Mouse (Mus musculus) bone marrow, adult 2 months (tissue): Measurements from ENCODE around the gene Ccdc43. TPM values are rescaled to one million over a fixed set of nuclear protein-coding genes. Genes with fewer than 3 reads are reported as not detected.
"Not testable (repeated sequence)": the region's sequence is repeated elsewhere in the genome, so short reads cannot be mapped to it uniquely, and the experiment has no call there.

Source experiments
- H3K27ac ChIP-seq: fragments of 200-500 bp; 2 replicates; pipeline ENCODE4 v1.5.1; 2012; ENCODE audit warnings: low read depth, mild to moderate bottlenecking, control low read depth, inconsistent platforms, low read length; ENCODE audit not compliant: control insufficient read depth, poor library complexity, insufficient read depth
- H3K4me1 ChIP-seq: fragments of 200-500 bp; 2 replicates; pipeline ENCODE4 v1.6.1; 2011; ENCODE audit warnings: low read length; ENCODE audit not compliant: control insufficient read depth, insufficient read depth
- H3K4me3 ChIP-seq: fragments of 200-500 bp; replicated peaks from 2 replicates; pipeline ENCODE3; 2011; ENCODE audit warnings: mild to moderate bottlenecking, low read depth, low read length, control low read depth; ENCODE audit not compliant: control insufficient read depth
- CTCF ChIP-seq: fragments of 200-500 bp; IDR thresholded peaks from 2 replicates; pipeline ENCODE4 v1.5.1; 2011; ENCODE audit warnings: low read length, control low read depth; ENCODE audit not compliant: control insufficient read depth, insufficient read depth
- POLR2A ChIP-seq: fragments of 200-500 bp; IDR thresholded peaks from 2 replicates; pipeline ENCODE4 v1.6.1; 2011; ENCODE audit warnings: low read depth, mild to moderate bottlenecking, control low read depth, low read length, borderline replicate concordance; ENCODE audit not compliant: control insufficient read depth
- WGBS: fragments of 180-500 bp; shearing (Covaris S2); methylation state at CpG from one replicate; pipeline ENCODE4 v1.1.7; 2018; 5-methylcytosine and 5-hydroxymethylcytosine counted together
- polyA plus RNA-seq: library from polyadenylated mRNA; stranded (reverse); fragments of >200 nt; gene quantifications from 2 replicates; pipeline ENCODE4 v1.2.4, GENCODE M21; 2011; ENCODE audit warnings: low replicate concordance; ENCODE audit not compliant: missing spikeins, insufficient read depth, insufficient read length

The Ccdc43 gene
- polyA plus RNA-seq, 1 experiment: 17.1 TPM

- no peak overlapping the region for H3K4me3 ChIP-seq
- 88% methylated on average over 6 of the region's 6 CpGs for WGBS
- no peaks in the 10 kb centered on the region for H3K4me1 ChIP-seq
- no peak overlapping the region for H3K27ac ChIP-seq
- TF ChIP-seq CTCF (no peak), POLR2A (no peak)
These were observed 37.4 kb upstream of the Ccdc43 start for GRCm38 (mm10) chr11:102734961-102735360.

- 80% methylated on average over 5 of the region's 5 CpGs for WGBS
- no peak overlapping the region for H3K4me3 ChIP-seq
These were observed 35.6 kb upstream of the Ccdc43 start for GRCm38 (mm10) chr11:102733146-102733545.

GRCm38 (mm10) chr11:102731366-102731765 is 33.8 kb upstream of the Ccdc43 start:
- no peak for TF ChIP-seq CTCF
- no peak for TF ChIP-seq POLR2A
- H3K27ac ChIP-seq: no peak overlapping the region
- no peak overlapping the region for H3K4me3 ChIP-seq
- H3K4me1 ChIP-seq: no peaks in the 10 kb centered on the region
- 31% methylated on average over 6 of the region's 6 CpGs for WGBS

More at GRCm38 (mm10) chr11:102733146-102733545, 35.6 kb upstream of the Ccdc43 start:
- TF ChIP-seq POLR2A (no peak), CTCF (no peak)
- Histone ChIP-seq H3K27ac (no peak overlapping the region), H3K4me1 (no peaks in the 10 kb centered on the region)

GRCm38 (mm10) chr11:102729835-102730234 is 32.3 kb upstream of the Ccdc43 start:
- Histone ChIP-seq H3K4me3 (no peak overlapping the region), H3K4me1 (no peaks in the 10 kb centered on the region), H3K27ac (no peak overlapping the region)
- TF ChIP-seq CTCF (no peak), POLR2A (no peak)
- WGBS: 71% methylated on average over 3 of the region's 3 CpGs

- WGBS: 38% methylated on average over 7 of the region's 7 CpGs
- Histone ChIP-seq H3K27ac (no peak overlapping the region), H3K4me1 (no peaks in the 10 kb centered on the region), H3K4me3 (no peak overlapping the region)
- TF ChIP-seq POLR2A: no peak
- no peak for TF ChIP-seq CTCF
These were observed 31.0 kb upstream of the Ccdc43 start for GRCm38 (mm10) chr11:102728614-102729013.

GRCm38 (mm10) chr11:102725574-102725973 is 28.0 kb upstream of the Ccdc43 start:
- Histone ChIP-seq H3K4me3 (no peak overlapping the region), H3K27ac (no peak overlapping the region), H3K4me1 (no peaks in the 10 kb centered on the region)
- WGBS: 30% methylated on average over 3 of the region's 3 CpGs
- no peak for TF ChIP-seq CTCF
- no peak for TF ChIP-seq POLR2A

- H3K4me1 ChIP-seq: no peaks in the 10 kb centered on the region
- no peak overlapping the region for H3K27ac ChIP-seq
- TF ChIP-seq POLR2A (no peak), CTCF (no peak)
- no peak overlapping the region for H3K4me3 ChIP-seq
- WGBS: 79% methylated on average over 7 of the region's 7 CpGs
These were observed 18.6 kb upstream of the Ccdc43 start for GRCm38 (mm10) chr11:102716135-102716534.

GRCm38 (mm10) chr11:102714578-102714977 is 17.0 kb upstream of the Ccdc43 start:
- not testable (repeated sequence) for H3K4me3 ChIP-seq, H3K4me1 ChIP-seq, H3K27ac ChIP-seq
- 86% methylated on average over 2 of the region's 2 CpGs for WGBS

- no peak overlapping the region for H3K4me3 ChIP-seq
- 83% methylated on average over 4 of the region's 4 CpGs for WGBS
- TF ChIP-seq CTCF (no peak), POLR2A (no peak)
- no peaks in the 10 kb centered on the region for H3K4me1 ChIP-seq
- no peak overlapping the region for H3K27ac ChIP-seq
These were observed 14.8 kb upstream of the Ccdc43 start for GRCm38 (mm10) chr11:102712411-102712810.

- WGBS: 81% methylated on average over 6 of the region's 6 CpGs
- not testable (repeated sequence) for H3K4me3 ChIP-seq
These were observed 4.6 kb upstream of the Ccdc43 start for GRCm38 (mm10) chr11:102702206-102702605.

More at GRCm38 (mm10) chr11:102702206-102702605, 4.6 kb upstream of the Ccdc43 start:
- H3K27ac ChIP-seq, H3K4me1 ChIP-seq: not testable (repeated sequence)
